Mouse (Mus musculus): ENCODE data around the gene Gm20931. TPM values are rescaled to one million over a fixed set of nuclear protein-coding genes. Genes with fewer than 3 reads are reported as not detected.
"Not testable (repeated sequence)": the region's sequence is repeated elsewhere in the genome, so short reads cannot be mapped to it uniquely, and the experiment has no call there.

Gm20931 gene
- polyA plus RNA-seq (2015; fragmentation: Nextera tagmentation; extraction: Ambion mirVana) = not detected in 2 replicates

- not testable (repeated sequence) for DNase-seq (ENCODE audit: low spot score)
Observed at GRCm38 (mm10) chrY:55213420-55213819, at the start of gene Gm20931. Gm20931 (plus strand) TSS chrY:55213720.

Data from thymus, postnatal 0 days (tissue).